Mouse (Mus musculus): ENCODE measurements around the gene Olfr287. TPM values are rescaled to one million over a fixed set of nuclear protein-coding genes. Genes with fewer than 3 reads are reported as not detected.

Olfr287 gene
- polyA plus RNA-seq, 1 experiment from 2014 or later = not detected

DNA sequence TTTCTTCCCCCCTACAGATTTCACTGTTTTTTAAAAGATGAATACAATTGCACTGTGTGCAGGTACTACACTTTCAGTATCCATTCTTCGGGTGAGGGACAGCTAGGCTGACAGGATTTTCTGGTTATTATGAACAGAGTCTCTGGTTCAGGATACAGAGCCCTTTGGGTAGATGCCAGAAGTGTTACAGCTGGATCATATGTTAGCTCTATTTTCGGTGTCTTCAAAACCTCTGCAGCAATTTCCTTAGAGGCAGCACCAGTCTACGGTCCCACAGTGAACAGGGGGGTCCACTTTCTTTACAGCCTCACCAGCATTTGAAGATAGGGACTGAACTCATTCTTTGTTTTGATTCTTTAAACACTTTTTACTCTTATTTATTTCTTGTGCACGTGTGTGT, 36.4 kb downstream of the Olfr287 start:
- no peaks in the 10 kb centered on the region for H3K9me3 ChIP-seq
- ATAC-seq (ENCODE audit: low FRiP score, low read depth) = no peak
- WGBS = 60% methylated on average over 4 of the region's 4 CpGs
- peaks cover 8% of the 10 kb centered on the region; the same call in 1 of the 2 replicates for H3K27me3 ChIP-seq
- no peak overlapping the region for H3K9ac ChIP-seq
- H3K27ac ChIP-seq = no peak overlapping the region
- no peak overlapping the region for H3K4me2 ChIP-seq (replicated peaks)
- H3K4me1 ChIP-seq = peaks cover 10% of the 10 kb centered on the region
- no peak overlapping the region for H3K4me3 ChIP-seq
- no peaks in the 10 kb centered on the region for H3K36me3 ChIP-seq

DNA sequence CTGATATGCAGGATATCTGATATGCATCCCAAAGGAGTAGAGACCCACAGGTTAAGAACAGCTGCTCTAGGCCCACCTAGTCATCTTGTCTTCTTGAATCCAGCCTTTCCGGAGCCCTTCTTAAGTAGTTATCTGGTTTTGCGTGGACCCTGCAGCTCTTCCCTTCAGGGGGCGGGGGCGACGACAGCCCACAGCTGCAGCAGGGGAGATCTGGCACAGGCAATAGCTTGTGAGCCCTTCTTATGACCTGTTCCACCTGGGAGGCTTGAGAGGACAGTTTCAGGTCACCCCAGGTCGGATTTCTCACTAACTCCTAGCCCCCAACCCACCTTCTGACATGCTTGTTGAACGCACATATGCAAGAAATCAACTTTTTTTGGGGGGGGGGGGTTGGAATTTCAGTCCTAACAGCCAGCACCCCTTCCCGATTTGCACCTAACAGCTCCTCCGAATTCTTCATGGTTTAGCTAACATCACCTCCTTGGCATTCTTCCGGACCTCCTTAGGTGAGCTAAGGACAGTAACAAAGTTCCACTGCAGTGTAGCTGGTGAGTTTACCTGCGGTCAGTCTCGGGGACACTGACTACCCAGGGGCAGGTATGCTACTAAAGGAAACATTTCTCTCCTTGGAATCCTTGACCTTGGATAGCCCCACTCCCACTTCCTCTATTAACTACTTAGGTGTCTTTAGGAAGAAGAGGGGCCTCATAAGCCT, 38.8 kb downstream of the Olfr287 start:
- H3K9me3 ChIP-seq = no peaks in the 10 kb centered on the region

DNA sequence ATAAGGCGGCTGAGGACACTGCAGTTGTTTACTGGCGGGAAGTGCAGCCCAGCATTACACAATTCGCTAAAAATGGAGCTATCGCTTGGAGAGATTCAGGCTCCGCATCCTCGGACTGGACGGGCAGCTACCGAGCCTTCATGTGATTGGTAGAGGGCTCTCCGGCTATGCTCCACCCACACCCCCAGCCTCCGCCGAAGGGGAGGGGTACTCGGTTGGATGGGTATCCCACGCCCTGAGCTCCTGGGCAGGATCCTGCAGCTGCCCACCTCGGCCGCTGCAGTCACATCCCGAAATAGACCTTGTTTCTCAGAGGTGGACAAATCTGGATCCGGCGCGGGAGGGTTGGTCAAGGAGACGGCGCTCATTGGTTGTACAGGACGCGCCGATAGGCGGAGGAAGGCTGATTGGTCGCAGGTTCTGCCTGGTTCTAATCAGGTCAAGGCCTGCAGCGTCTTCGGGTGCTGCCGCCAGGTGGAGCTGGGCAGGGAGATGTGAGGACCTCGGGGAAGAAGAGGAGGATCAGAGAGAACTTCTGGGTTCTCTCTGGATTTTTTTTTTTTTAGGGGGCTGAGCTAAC, 39.6 kb downstream of the Olfr287 start:
- no peak overlapping the region for H3K27ac ChIP-seq
- H3K4me3 ChIP-seq = peak overlapping the region; percentile 52
- peaks cover 10% of the 10 kb centered on the region for H3K4me1 ChIP-seq
- peak overlapping the region; percentile 50; the same call in 1 of the 2 replicates for H3K9ac ChIP-seq
- WGBS = under 1% methylated on average over 30 of the region's 30 CpGs
- ATAC-seq (ENCODE audit: low FRiP score, low read depth) = peak; percentile 97
- H3K27me3 ChIP-seq = peaks cover 26% of the 10 kb centered on the region
- H3K4me2 ChIP-seq (replicated peaks) = peak overlapping the region; percentile 71
- no peaks in the 10 kb centered on the region for H3K36me3 ChIP-seq
- no peaks in the 10 kb centered on the region for H3K9me3 ChIP-seq

More for the DNA sequence above, 38.8 kb downstream of the Olfr287 start:
- H3K36me3 ChIP-seq = no peaks in the 10 kb centered on the region
- no peak overlapping the region for H3K4me3 ChIP-seq
- H3K4me1 ChIP-seq = peaks cover 10% of the 10 kb centered on the region
- 69% methylated on average over 12 of the region's 12 CpGs for WGBS
- no peak for ATAC-seq (ENCODE audit: low FRiP score, low read depth)
- H3K4me2 ChIP-seq (replicated peaks) = peak overlapping the region; percentile 71; the same call in 1 of the 2 replicates
- H3K9ac ChIP-seq = no peak overlapping the region
- H3K27ac ChIP-seq = no peak overlapping the region
- peaks cover 20% of the 10 kb centered on the region for H3K27me3 ChIP-seq

DNA sequence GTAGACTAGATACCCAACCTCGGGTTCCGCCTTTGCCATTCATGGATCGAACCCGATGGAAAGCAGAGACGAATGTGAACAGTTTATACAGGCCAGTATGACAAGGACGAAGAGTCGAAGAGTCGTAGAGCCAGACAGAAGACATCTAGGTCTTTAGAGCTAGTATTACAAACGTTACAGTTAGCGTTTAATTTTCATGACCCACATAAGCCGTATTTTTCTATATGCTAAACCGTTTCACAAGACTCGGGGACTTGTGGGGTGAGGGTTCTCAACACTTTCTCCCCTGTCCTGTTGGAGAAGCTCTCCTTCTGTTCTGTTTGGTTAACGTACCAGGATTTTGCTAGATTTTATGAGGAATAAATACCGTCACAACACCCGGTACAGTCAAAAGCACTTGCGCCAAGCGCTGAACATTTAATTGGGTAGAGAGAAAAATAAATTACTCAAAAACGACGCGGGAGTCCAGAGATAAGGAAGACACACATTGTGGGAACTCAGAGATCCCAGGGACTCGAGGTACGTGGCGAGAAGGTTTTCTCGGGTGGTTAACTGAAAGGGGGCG, 40.2 kb downstream of the Olfr287 start:
- Histone ChIP-seq H3K4me1 (peaks cover 10% of the 10 kb centered on the region), H3K27me3 (peaks cover 32% of the 10 kb centered on the region), H3K4me3 (peak overlapping the region; percentile 52), H3K27ac (no peak overlapping the region), H3K4me2 (replicated peaks) (peak overlapping the region; percentile 71), H3K36me3 (no peaks in the 10 kb centered on the region), H3K9me3 (no peaks in the 10 kb centered on the region), H3K9ac (peak overlapping the region; percentile 50; the same call in 1 of the 2 replicates)
- WGBS = 7% methylated on average over 26 of the region's 26 CpGs
- no peak for ATAC-seq (ENCODE audit: low FRiP score, low read depth)

DNA sequence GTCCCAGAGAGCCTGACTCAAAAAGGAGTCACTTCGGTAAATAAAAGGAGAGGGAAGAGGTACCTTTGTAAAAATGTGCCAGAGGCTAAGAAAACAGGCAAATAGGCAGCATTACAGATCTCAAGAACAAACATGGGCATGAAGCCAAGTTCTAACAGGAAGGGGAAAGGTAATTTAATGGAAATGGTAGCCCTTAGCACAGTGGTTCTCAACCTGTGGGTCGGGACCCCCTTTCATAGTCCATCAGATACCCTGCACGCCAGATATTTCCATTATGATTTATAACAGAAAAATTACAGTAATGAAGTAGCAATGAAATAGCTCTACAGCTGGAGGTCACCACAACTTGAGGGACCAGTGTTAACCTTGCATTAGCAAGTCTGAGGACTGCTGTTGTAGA, 43.5 kb downstream of the Olfr287 start:
- peaks cover 58% of the 10 kb centered on the region for H3K27me3 ChIP-seq
- H3K9ac ChIP-seq = no peak overlapping the region
- H3K4me2 ChIP-seq (replicated peaks) = no peak overlapping the region
- no peak overlapping the region for H3K27ac ChIP-seq
- ATAC-seq (ENCODE audit: low FRiP score, low read depth) = no peak
- no peaks in the 10 kb centered on the region for H3K9me3 ChIP-seq
- H3K36me3 ChIP-seq = no peaks in the 10 kb centered on the region
- 55% methylated on average over 3 of the region's 3 CpGs for WGBS
- peaks cover 10% of the 10 kb centered on the region for H3K4me1 ChIP-seq
- H3K4me3 ChIP-seq = no peak overlapping the region

DNA sequence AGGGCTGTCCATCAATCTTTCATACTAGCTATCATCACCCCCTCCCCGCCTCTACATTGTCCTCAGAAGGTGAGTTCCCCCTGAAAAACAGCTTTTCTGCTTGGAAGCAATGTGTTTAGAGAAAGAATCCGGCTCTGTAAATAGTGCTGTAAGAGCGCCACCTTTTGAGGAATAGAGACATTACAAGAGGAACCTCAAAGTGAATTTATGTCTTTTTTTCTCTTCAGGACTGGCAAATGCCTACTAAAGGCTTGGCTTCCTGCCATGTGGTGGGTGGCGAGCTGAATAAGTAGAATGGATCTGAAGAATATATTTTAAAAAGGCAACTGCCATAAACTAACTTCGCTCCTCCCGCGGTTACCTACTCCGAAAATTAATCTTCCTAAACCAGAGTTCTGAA, 47.0 kb downstream of the Olfr287 start:
- Histone ChIP-seq H3K4me3 (no peak overlapping the region), H3K27me3 (peaks cover 84% of the 10 kb centered on the region)

DNA sequence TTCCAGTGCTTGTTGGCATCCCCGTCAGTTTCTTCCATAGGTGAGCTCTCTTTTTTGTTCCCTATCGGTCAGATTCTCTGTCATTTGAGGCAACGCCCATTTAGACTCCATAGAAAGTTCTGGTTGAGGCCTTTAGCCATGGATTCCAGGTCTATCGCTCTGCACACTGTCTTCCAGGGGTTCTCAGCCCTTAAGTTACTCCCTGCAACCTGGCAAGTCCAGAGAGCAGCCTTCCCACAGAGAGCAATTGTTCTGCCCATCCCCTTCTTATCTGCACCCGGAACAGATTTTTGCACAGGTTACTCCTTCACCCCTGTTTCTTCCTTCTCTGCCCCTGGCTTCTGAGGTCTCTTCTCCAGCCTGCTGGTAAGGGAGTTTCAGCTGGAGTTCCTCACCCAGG, 48.7 kb downstream of the Olfr287 start:
- 72% methylated on average over 5 of the region's 5 CpGs for WGBS
- H3K4me1 ChIP-seq = peaks cover 12% of the 10 kb centered on the region
- no peak overlapping the region for H3K9ac ChIP-seq
- no peaks in the 10 kb centered on the region for H3K9me3 ChIP-seq
- no peaks in the 10 kb centered on the region for H3K36me3 ChIP-seq
- peaks cover 90% of the 10 kb centered on the region for H3K27me3 ChIP-seq
- H3K27ac ChIP-seq = no peak overlapping the region
- H3K4me3 ChIP-seq = no peak overlapping the region
- no peak overlapping the region for H3K4me2 ChIP-seq (replicated peaks)
- no peak for ATAC-seq (ENCODE audit: low FRiP score, low read depth)

More for the DNA sequence above, 47.0 kb downstream of the Olfr287 start:
- Histone ChIP-seq H3K4me2 (replicated peaks) (no peak overlapping the region), H3K36me3 (no peaks in the 10 kb centered on the region), H3K9ac (no peak overlapping the region), H3K27ac (no peak overlapping the region), H3K9me3 (no peaks in the 10 kb centered on the region), H3K4me1 (no peaks in the 10 kb centered on the region)
- WGBS = 36% methylated on average over 8 of the region's 8 CpGs
- ATAC-seq (ENCODE audit: low FRiP score, low read depth) = no peak

DNA sequence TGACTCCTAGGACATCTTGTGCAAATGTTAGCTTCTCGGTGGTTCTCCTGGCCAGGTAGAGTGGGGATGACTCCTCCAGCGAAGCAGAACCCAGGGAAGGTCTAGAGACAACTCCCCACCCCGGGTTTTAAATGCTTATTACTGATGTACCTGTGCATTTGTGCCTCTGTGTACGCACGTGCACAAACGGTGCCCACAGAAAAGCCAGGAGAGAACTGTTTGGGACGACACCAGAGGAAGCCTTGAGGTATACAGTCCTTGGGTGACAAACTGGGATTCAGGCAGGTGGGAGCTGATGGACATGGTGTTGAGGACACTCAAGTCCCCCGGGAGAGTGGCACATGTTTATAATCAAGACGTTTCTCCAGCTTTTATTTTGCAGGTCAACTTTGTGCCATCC, 49.9 kb downstream of the Olfr287 start:
- Histone ChIP-seq H3K4me3 (no peak overlapping the region), H3K9ac (no peak overlapping the region), H3K27me3 (peaks cover 90% of the 10 kb centered on the region), H3K4me1 (peaks cover 15% of the 10 kb centered on the region), H3K36me3 (no peaks in the 10 kb centered on the region), H3K9me3 (no peaks in the 10 kb centered on the region), H3K27ac (no peak overlapping the region), H3K4me2 (replicated peaks) (no peak overlapping the region)
- WGBS = 67% methylated on average over 9 of the region's 9 CpGs
- no peak for ATAC-seq (ENCODE audit: low FRiP score, low read depth)

DNA sequence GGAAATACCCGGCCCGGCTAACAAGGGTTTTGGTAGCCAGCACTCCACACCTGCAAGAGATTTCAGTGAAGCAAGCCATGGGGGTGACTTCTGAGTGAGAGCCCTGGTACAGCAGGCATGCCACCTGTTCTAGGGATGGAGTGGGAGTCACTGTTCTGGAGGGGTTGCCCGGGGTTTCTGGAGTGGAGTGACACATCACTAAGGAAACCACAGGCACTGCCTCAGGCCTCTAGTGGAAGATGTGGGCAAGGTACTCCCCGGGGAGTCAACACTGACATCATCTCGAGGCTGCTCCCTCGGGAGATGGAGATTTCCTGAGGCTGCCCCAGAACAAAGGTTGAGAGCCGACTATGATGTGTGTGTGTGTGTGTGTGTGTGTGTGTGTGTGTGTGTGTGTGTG, 50.5 kb downstream of the Olfr287 start:
- Histone ChIP-seq H3K9me3 (no peaks in the 10 kb centered on the region), H3K27ac (no peak overlapping the region), H3K36me3 (no peaks in the 10 kb centered on the region), H3K4me2 (replicated peaks) (no peak overlapping the region), H3K27me3 (peaks cover 93% of the 10 kb centered on the region), H3K9ac (no peak overlapping the region), H3K4me1 (peaks cover 15% of the 10 kb centered on the region), H3K4me3 (no peak overlapping the region)
- no peak for ATAC-seq (ENCODE audit: low FRiP score, low read depth)
- 42% methylated on average over 7 of the region's 7 CpGs for WGBS

DNA sequence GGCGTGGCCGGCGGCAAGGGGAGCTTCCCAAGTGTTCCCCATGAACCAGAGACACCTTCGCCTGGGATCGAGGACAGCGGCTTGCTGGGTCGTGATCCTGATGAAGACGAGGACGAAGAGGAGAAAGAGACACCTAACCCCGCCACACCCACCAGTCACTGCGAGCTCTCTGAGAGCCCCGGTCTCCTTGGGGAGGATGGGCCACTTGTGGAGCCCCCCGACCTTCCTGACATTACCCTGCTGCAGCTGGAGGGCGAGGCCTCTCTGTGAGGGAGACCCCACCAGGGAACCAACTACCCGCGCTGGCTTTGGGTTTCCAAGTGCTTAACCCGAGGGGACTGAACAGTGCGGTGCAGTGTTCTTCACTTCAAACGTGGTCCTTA, 52.2 kb downstream of the Olfr287 start:
- H3K4me3 ChIP-seq = peak overlapping the region; percentile 53
- 3% methylated on average over 19 of the region's 19 CpGs for WGBS

DNA sequence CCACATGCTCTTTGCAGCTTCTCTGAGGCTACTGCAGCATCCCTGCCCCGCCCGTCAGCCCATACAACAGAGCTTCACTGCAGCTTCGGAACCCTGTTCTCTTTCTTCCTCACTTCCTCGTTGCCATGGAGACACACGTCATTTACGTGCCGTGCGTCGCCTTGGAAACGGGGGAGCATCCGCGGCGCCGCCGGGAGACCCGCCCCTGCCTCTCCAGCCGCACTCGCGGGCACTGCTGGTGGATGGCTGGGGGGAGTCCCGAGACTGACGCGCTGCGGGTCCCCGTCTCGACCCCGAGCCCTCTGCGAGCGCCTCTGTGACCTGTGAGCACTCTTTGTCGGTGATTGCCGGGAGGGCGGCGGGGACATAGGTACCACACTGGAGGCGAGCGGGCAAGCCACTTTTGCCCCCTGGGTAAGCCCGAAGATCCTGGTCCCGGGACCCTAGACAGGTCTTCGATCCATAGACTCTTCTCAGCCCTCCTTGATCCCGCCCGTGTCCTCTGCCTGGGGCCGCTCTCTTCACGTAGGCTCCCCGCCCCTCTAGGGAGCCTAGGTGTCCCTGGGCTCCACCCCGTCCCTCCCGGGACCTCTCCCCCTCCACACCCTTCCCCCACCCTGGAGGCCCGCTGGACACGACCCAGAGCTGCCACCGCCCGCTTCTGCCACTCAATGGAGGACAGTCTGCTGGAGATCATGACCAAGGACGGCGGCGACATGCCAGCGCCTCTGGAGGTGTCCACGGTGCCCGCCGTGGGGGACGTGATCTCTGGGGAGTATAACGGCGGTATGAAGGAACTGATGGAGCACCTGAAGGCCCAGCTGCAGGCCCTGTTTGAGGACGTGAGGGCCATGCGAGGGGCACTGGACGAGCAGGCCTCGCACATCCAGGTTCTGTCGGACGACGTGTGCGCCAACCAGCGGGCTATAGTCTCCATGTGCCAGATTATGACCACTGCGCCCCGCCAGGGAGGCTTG, 52.9 kb downstream of the Olfr287 start:
- Histone ChIP-seq H3K36me3 (no peaks in the 10 kb centered on the region), H3K4me3 (peak overlapping the region; percentile 53), H3K9ac (peak overlapping the region; percentile 51), H3K27me3 (peaks cover 82% of the 10 kb centered on the region), H3K27ac (no peak overlapping the region), H3K9me3 (no peaks in the 10 kb centered on the region), H3K4me1 (peaks cover 15% of the 10 kb centered on the region), H3K4me2 (replicated peaks) (peak overlapping the region; percentile 83)
- ATAC-seq (ENCODE audit: low FRiP score, low read depth) = peak; percentile 91
- 2% methylated on average over 69 of the region's 69 CpGs for WGBS

More for the DNA sequence above, 52.2 kb downstream of the Olfr287 start:
- ATAC-seq (ENCODE audit: low FRiP score, low read depth) = no peak
- Histone ChIP-seq H3K4me2 (replicated peaks) (peak overlapping the region; percentile 83), H3K4me1 (peaks cover 15% of the 10 kb centered on the region), H3K9ac (no peak overlapping the region; the same call in 1 of the 2 replicates), H3K27me3 (peaks cover 89% of the 10 kb centered on the region), H3K36me3 (no peaks in the 10 kb centered on the region), H3K9me3 (no peaks in the 10 kb centered on the region), H3K27ac (no peak overlapping the region)
